Mouse (Mus musculus): ENCODE data around the gene Cep41. TPM values are rescaled to one million over a fixed set of nuclear protein-coding genes. Genes with fewer than 3 reads are reported as not detected.

Gene Cep41
- 13.3 and 14.2 TPM in 2 replicates for polyA plus RNA-seq (2014; fragmentation: Nextera tagmentation; extraction: Ambion mirVana)

DNA sequence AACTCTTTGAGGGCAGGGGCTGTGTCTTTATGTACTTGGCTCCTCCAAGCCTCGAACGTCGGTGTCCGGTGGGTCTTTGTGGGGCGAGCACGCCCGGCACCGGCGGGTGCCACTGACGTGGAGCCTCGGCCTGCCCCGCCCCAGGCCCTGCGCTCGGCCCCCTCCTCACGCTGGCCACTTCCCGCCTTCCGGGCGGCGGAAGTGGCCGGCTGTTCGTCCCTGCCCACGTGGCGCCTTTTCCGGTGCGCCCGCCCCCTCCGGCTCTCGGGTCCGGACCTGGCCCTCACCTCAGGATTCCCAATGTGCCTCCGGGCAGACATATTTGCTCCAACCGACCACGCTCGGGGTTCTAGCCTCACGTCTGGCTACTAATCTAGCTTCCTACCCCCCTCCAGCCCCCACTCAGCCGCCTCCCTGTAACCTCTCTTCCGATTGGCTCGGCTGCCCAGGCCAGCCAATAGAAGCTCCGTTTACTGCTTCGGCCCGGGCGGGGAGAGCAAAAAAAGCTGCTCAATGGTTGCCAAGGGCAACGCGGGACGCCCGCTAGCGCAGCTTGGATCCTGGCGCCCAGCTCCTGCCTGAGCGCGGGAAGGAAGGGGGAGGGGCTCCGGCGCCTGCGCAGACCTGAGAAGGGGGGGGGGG, at the start of gene Cep41:
TSS of gene Cep41 (minus strand) at position 400 of the 642 bp plus-strand sequence.
- WGBS = 0% methylated on average over 52 of the region's 52 CpGs
- ATAC-seq (ENCODE audit: low FRiP score, low TSS enrichment) = peak; percentile 99

DNA sequence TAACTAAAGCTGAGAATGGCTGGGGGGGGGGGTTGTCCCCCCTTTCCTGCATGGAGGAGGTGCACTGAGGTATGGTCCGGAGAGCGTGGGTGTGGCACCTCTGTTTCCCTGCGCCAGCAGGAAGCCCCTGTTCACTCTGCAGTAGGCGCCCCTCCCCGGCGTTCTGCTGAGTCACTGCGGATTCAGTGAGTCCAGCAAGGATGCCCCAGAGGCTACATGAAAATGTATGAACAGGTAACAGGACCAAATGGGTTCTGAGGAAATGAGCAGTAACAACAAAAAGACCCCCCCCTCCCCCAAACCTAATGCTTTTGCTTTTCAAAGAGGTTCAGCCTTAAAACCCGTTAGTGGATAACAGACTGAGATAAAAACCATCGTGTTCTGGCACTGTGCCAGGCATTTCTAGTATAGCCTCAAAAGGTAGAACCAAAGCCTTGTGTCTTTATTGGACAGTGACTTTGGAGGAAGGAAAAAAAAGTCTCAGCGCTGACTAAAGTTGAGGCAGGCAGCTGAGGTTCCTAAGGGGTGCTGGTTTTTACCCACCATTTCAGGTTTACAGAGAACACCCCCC, 45.7 kb upstream of the Cep41 start:
- Histone ChIP-seq H3K4me1 (ENCODE audit: control insufficient read depth, insufficient read depth, low read length) (peaks cover 1% of the 10 kb centered on the region), H3K36me3 (ENCODE audit: control insufficient read depth, insufficient read depth, low read length) (peaks cover 23% of the 10 kb centered on the region), H3K9me3 (ENCODE audit: control insufficient read depth, low read length) (peaks cover 40% of the 10 kb centered on the region), H3K4me3 (replicated peaks; ENCODE audit: low read depth, low read length) (peak overlapping the region; percentile 58), H3K4me2 (ENCODE audit: low read length) (peak overlapping the region; percentile 65), H3K27ac (replicated peaks; ENCODE audit: low read depth, low read length) (peak overlapping the region; percentile 86; the same call in 1 of the 2 replicates), H3K9ac (replicated peaks; ENCODE audit: low read length) (peak overlapping the region; percentile 73; the same call in 1 of the 2 replicates), H3K27me3 (ENCODE audit: control insufficient read depth, insufficient read depth, low read length) (no peaks in the 10 kb centered on the region)
- DNase-seq = peak; percentile 77
- no peak for ATAC-seq (ENCODE audit: low FRiP score, low TSS enrichment)
- WGBS = 50% methylated on average over 10 of the region's 10 CpGs

More for the DNA sequence above, at the start of gene Cep41:
- Histone ChIP-seq H3K27ac (replicated peaks; ENCODE audit: low read depth, low read length) (peak within 1 kb of the TSS; percentile 96), H3K36me3 (ENCODE audit: control insufficient read depth, insufficient read depth, low read length) (no peaks in the 10 kb centered on the region), H3K4me1 (ENCODE audit: control insufficient read depth, insufficient read depth, low read length) (peaks cover 10% of the 10 kb centered on the region), H3K4me3 (replicated peaks; ENCODE audit: low read depth, low read length) (peak within 1 kb of the TSS; percentile 59), H3K9me3 (ENCODE audit: control insufficient read depth, low read length) (no peaks in the 10 kb centered on the region), H3K9ac (replicated peaks; ENCODE audit: low read length) (peak within 1 kb of the TSS; percentile 52), H3K27me3 (ENCODE audit: control insufficient read depth, insufficient read depth, low read length) (no peaks in the 10 kb centered on the region), H3K4me2 (ENCODE audit: low read length) (peak within 1 kb of the TSS; percentile 72)
- peak; percentile 99 for DNase-seq

DNA sequence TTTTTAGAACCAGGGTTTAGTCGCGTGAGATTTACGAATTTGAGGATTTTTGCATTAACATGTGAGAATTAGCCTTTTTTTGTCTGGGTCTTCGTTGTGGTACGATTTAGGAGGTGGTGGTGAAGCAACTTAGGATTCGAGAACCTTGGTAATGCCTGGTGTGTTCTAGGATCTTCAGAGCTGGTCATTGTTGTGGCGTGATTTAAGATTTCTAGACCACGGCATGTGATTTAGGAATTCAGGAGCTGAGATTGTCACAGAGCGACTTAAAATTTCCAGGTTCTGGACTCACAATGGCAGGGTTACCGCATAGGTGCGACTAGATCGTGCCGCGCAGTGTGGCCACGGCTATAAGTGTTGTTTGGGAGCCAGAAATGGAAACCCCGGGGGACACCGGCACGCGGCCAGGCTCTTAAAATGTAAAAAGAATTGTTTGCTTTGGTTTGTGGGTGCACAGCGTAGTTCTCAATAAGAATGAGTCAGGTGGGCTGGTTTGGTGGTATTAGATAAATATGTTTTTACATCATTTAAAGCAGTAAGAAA, 45.0 kb upstream of the Cep41 start:
- Histone ChIP-seq H3K4me1 (ENCODE audit: control insufficient read depth, insufficient read depth, low read length) (peaks cover 8% of the 10 kb centered on the region), H3K4me2 (ENCODE audit: low read length) (peak overlapping the region; percentile 65), H3K36me3 (ENCODE audit: control insufficient read depth, insufficient read depth, low read length) (peaks cover 16% of the 10 kb centered on the region), H3K9ac (replicated peaks; ENCODE audit: low read length) (peak overlapping the region; percentile 73), H3K4me3 (replicated peaks; ENCODE audit: low read depth, low read length) (peak overlapping the region; percentile 58), H3K9me3 (ENCODE audit: control insufficient read depth, low read length) (peaks cover 40% of the 10 kb centered on the region), H3K27ac (replicated peaks; ENCODE audit: low read depth, low read length) (peak overlapping the region; percentile 86), H3K27me3 (ENCODE audit: control insufficient read depth, insufficient read depth, low read length) (no peaks in the 10 kb centered on the region)
- 46% methylated on average over 20 of the region's 20 CpGs for WGBS
- DNase-seq (no peak), ATAC-seq (ENCODE audit: low FRiP score, low TSS enrichment) (no peak)

DNA sequence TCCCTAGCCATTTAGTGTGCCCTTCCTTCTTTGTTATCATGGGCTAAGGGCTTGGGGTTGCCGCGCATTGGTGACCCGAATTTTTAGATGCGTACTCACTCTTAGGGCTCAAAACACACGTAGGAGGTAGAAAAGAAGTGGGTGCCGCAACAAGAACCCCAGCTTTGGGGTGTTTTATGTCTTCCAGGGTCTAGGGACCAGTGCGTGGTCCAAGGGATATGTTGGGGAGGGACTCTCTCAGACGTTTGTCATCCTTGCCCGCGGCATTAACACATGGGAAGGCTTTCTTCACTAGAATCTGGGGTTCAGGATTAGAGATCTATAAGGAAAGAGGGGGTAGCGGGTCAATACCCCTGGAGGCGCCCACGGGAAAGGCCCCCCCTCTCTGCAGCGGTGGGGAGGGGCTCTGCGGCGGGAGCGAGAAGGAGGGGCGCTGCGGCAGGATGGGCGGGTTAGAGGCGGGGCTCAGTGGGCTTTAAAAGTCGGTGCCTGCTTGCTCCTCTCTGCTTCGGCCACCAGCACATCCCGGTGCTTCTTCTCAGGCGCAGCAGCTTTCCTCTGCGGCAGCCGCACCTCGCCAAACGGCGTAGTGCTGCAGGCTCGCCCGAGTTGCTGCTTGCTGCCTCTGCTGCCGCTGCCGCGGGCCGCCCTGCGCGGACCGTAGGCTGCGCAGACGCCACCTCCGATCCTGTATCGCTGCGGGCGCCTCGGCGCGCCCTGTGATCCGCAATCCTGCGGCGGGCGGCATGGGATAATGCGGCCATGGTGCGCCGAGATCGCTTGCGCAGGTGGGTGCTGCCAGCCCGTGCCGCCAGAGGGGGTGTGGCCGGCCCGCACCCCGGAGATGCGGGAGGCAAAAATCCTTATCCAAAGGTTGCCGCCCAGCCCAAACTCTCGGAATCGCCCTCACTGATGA, 44.3 kb upstream of the Cep41 start:
- peak overlapping the region; percentile 73 for H3K9ac ChIP-seq (replicated peaks; ENCODE audit: low read length)
- H3K27ac ChIP-seq (replicated peaks; ENCODE audit: low read depth, low read length) = peak overlapping the region; percentile 86
- peaks cover 12% of the 10 kb centered on the region for H3K4me1 ChIP-seq (ENCODE audit: control insufficient read depth, insufficient read depth, low read length)
- no peaks in the 10 kb centered on the region for H3K27me3 ChIP-seq (ENCODE audit: control insufficient read depth, insufficient read depth, low read length)
- WGBS = 54% methylated on average over 65 of the region's 66 CpGs
- H3K9me3 ChIP-seq (ENCODE audit: control insufficient read depth, low read length) = peaks cover 40% of the 10 kb centered on the region
- peaks cover 9% of the 10 kb centered on the region for H3K36me3 ChIP-seq (ENCODE audit: control insufficient read depth, insufficient read depth, low read length)
- peak overlapping the region; percentile 65 for H3K4me2 ChIP-seq (ENCODE audit: low read length)
- H3K4me3 ChIP-seq (replicated peaks; ENCODE audit: low read depth, low read length) = peak overlapping the region; percentile 58
- ATAC-seq (ENCODE audit: low FRiP score, low TSS enrichment) (peak; percentile 76), DNase-seq (peak; percentile 86)

DNA sequence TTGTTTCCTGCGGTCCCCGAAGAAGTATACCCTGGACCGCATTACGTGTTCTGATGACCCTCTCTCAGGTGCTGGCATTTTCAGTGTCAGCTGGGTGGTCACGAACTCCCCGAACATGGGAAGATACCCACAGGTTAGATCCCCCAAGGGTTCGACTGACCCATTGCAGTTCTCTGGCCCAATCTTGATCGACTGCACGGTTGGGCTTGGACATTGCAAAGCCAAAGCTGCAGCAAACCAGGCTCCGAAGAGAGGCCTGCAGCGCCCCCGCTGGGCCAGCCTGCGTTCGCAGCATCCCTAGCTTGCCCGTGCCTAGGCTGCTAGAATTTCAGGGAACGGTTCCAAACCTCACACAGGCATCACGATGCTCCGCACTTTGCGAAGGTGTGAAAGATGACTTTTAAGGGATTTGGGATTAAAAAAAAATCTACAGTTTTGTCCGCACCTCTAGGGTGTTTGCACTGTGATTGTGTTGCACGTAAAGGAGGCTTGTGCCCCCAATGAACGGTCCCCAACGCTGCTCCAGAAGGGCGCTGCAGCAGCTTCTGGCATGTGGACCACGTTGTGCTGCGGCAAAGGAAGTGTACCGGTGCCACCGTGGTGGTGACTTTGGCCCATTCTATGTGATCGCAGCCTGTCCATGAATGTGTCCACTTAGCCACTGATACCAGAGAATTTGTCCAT, 43.5 kb upstream of the Cep41 start:
- Histone ChIP-seq H3K4me2 (ENCODE audit: low read length) (peak overlapping the region; percentile 65), H3K9ac (replicated peaks; ENCODE audit: low read length) (peak overlapping the region; percentile 73), H3K4me1 (ENCODE audit: control insufficient read depth, insufficient read depth, low read length) (peaks cover 13% of the 10 kb centered on the region), H3K9me3 (ENCODE audit: control insufficient read depth, low read length) (peaks cover 40% of the 10 kb centered on the region), H3K27me3 (ENCODE audit: control insufficient read depth, insufficient read depth, low read length) (no peaks in the 10 kb centered on the region), H3K27ac (replicated peaks; ENCODE audit: low read depth, low read length) (peak overlapping the region; percentile 86), H3K4me3 (replicated peaks; ENCODE audit: low read depth, low read length) (peak overlapping the region; percentile 58), H3K36me3 (ENCODE audit: control insufficient read depth, insufficient read depth, low read length) (peaks cover under 1% of the 10 kb centered on the region)
- WGBS = 47% methylated on average over 29 of the region's 29 CpGs
- ATAC-seq (ENCODE audit: low FRiP score, low TSS enrichment) (peak; percentile 64; the same call in 1 of the 2 replicates), DNase-seq (peak; percentile 91)

DNA sequence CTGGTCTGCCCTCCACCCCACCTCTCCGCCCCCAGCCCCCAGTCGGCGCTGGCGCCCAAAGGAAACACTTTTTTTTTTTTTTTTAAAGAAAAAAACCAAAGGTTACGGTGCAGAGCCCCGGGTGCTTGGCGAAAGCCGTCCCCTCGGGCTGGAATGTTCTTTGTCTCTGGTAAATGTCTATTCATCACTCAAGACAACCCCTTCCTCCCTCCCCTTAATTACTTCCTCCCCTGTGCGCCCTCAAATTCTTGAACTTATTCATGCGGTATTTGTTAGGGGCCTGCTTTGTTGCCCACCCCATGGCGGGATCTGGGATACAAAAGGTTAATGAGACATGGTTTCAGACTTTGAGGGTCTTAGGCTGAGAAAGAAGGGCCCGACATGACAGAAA, 42.8 kb upstream of the Cep41 start:
- WGBS = 57% methylated on average over 13 of the region's 13 CpGs
- Histone ChIP-seq H3K4me3 (replicated peaks; ENCODE audit: low read depth, low read length) (no peak overlapping the region), H3K9ac (replicated peaks; ENCODE audit: low read length) (no peak overlapping the region), H3K27ac (replicated peaks; ENCODE audit: low read depth, low read length) (peak overlapping the region; percentile 86), H3K4me1 (ENCODE audit: control insufficient read depth, insufficient read depth, low read length) (peaks cover 13% of the 10 kb centered on the region), H3K27me3 (ENCODE audit: control insufficient read depth, insufficient read depth, low read length) (no peaks in the 10 kb centered on the region), H3K4me2 (ENCODE audit: low read length) (peak overlapping the region; percentile 65), H3K36me3 (ENCODE audit: control insufficient read depth, insufficient read depth, low read length) (no peaks in the 10 kb centered on the region; the same call in 1 of the 2 replicates), H3K9me3 (ENCODE audit: control insufficient read depth, low read length) (peaks cover 40% of the 10 kb centered on the region)
- ATAC-seq (ENCODE audit: low FRiP score, low TSS enrichment) = no peak
- peak; percentile 55 for DNase-seq

DNA sequence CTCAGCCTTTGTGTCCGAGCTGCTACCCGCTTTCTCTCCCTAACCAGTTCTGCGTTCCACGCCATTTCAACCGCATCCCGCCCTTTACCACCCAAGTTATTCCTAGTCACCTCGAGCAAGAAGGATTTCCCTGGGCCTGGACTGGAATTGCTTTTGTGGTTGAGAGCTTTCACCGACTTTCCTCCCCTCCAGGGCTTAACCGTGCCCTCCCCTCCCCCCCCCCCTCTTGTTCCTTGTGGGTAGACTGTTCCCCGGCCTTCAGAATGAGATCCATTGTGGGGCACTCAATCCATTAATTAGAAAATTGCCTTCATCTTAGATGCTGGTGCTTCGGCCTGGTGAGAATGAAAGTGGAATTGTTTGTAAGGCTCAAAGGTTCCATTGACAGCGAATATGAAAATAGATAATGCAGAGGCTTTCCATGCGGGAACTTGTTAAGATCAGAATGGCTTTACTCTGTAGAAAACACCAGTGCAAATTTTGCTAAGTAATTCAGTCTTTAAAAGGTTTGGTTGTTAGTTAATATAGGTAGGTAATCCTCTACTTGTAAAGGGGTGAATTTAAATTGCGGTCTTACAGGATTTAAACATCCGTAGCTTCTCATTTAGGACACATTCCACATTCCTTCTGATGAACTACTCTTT, 42.3 kb upstream of the Cep41 start:
- Histone ChIP-seq H3K9me3 (ENCODE audit: control insufficient read depth, low read length) (peaks cover 40% of the 10 kb centered on the region), H3K4me1 (ENCODE audit: control insufficient read depth, insufficient read depth, low read length) (peaks cover 13% of the 10 kb centered on the region), H3K27me3 (ENCODE audit: control insufficient read depth, insufficient read depth, low read length) (no peaks in the 10 kb centered on the region), H3K4me3 (replicated peaks; ENCODE audit: low read depth, low read length) (0 out of 2 replicates have a peak overlapping the region, but pooled peaks have one; percentile 13), H3K9ac (replicated peaks; ENCODE audit: low read length) (peak overlapping the region; percentile 0; the same call in 1 of the 2 replicates), H3K4me2 (ENCODE audit: low read length) (peak overlapping the region; percentile 65), H3K36me3 (ENCODE audit: control insufficient read depth, insufficient read depth, low read length) (no peaks in the 10 kb centered on the region; the same call in 1 of the 2 replicates), H3K27ac (replicated peaks; ENCODE audit: low read depth, low read length) (peak overlapping the region; percentile 86)
- no peak for ATAC-seq (ENCODE audit: low FRiP score, low TSS enrichment)
- DNase-seq = peak; percentile 54
- 49% methylated on average over 15 of the region's 15 CpGs for whole genome bisulfite sequencing
